Mouse (Mus musculus): ENCODE data around the gene Cntnap5a. TPM values are rescaled to one million over a fixed set of nuclear protein-coding genes. Genes with fewer than 3 reads are reported as not detected.

Cntnap5a gene
- polyA plus RNA-seq, 1 experiment from 2014 or later = 0.43 TPM

DNA sequence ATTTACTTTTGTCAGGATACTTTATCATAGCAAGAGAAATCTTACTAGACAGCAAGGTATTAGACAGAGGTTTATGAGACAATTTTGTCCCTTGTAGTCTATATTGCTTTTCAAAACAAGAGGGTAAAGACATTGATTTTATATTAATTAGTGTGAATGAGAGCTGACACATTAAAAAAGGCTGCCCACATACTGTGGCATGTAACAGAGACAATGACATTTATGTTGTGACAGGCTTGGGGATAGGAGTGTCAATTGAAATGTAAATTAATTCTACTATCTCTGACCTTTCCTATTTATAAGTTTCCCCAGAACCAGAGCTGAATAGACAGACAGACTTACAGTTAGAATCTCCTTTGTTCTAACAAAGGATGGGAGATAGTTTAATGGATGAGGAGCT, 596.6 kb downstream of the Cntnap5a start:
- H3K27me3 ChIP-seq = no peaks in the 10 kb centered on the region
- no peak for ATAC-seq (ENCODE audit: low FRiP score, low read depth)
- no peak overlapping the region for H3K9ac ChIP-seq (replicated peaks)
- no peaks in the 10 kb centered on the region for H3K36me3 ChIP-seq
- no peak overlapping the region for H3K4me2 ChIP-seq (replicated peaks)
- 0 out of 2 replicates have a peak, but pooled peaks cover 3% of the 10 kb centered on the region for H3K9me3 ChIP-seq
- no peak overlapping the region for H3K27ac ChIP-seq (replicated peaks)
- no peak overlapping the region for H3K4me3 ChIP-seq
- H3K4me1 ChIP-seq = no peaks in the 10 kb centered on the region

DNA sequence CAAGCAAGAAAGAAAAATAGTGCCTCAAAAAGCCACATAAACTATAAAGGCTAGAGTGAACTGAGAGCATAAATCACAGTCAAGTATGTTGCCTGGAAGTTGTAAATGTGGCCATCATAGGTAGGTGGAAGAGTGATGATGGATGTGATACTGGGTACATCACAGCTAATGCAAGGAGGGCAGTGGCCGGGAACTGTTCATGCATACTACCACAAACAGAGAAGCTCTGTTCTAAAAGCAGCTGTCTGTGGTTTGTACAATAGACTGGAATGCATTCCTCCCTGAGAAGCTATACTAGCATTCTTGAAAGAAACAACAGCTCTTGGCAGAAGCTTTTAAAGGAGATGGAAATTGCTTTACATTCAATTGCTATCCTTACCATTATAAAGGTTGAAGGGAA, 599.4 kb downstream of the Cntnap5a start:
- no peak for ATAC-seq (ENCODE audit: low FRiP score, low read depth)

DNA sequence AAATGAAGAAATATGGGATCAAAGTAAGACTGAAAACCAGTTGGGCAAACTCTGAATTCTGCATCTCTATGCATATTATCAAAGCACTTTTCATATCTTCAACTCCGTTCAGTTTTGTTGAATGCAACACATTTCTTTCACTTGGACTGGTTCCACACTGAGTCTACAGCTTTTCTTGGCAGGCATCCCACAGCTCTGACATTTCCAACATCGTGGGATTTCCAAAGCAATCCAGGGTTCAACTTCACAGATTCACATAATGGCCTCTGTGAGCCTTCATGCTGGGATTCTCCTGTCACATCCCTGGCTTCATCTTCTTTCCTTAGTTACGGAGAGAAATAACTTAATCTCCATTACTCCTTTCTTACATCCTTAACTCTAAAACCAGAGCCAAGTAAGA, 622.0 kb downstream of the Cntnap5a start:
- no peak overlapping the region for H3K27ac ChIP-seq (replicated peaks)
- H3K4me3 ChIP-seq = no peak overlapping the region
- H3K4me1 ChIP-seq = no peaks in the 10 kb centered on the region
- H3K27me3 ChIP-seq = no peaks in the 10 kb centered on the region
- 74% methylated on average over 3 of the region's 3 CpGs for WGBS
- no peak overlapping the region for H3K9ac ChIP-seq (replicated peaks)
- no peaks in the 10 kb centered on the region for H3K36me3 ChIP-seq
- no peak for ATAC-seq (ENCODE audit: low FRiP score, low read depth)
- no peaks in the 10 kb centered on the region for H3K9me3 ChIP-seq
- H3K4me2 ChIP-seq (replicated peaks) = no peak overlapping the region

More for the DNA sequence above, 599.4 kb downstream of the Cntnap5a start:
- Histone ChIP-seq H3K4me2 (replicated peaks) (no peak overlapping the region), H3K4me1 (no peaks in the 10 kb centered on the region), H3K4me3 (no peak overlapping the region), H3K9me3 (no peaks in the 10 kb centered on the region), H3K27me3 (no peaks in the 10 kb centered on the region), H3K27ac (replicated peaks) (no peak overlapping the region), H3K36me3 (no peaks in the 10 kb centered on the region), H3K9ac (replicated peaks) (no peak overlapping the region)
- WGBS = 52% methylated on average over 1 of the region's 1 CpGs

DNA sequence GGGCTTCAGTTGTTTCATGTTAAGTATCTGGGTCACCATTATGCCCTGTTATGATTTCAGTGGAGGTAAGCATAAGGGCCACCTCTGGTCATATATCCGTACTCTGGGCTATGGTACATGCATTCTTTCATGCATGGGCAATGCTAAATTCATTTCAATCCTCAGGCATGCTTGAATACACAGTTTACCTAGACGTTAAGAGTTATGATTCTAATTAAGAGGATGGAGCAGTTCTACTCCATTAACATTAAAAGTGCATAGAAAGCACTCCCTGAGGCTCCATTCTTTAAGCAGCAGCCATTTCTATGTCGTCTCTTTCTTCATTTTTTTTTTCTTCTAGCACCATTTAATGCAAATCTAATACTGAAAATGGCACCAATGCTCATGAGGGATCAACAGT, 627.0 kb downstream of the Cntnap5a start:
- Histone ChIP-seq H3K9ac (replicated peaks) (no peak overlapping the region), H3K9me3 (no peaks in the 10 kb centered on the region), H3K4me2 (replicated peaks) (no peak overlapping the region), H3K4me1 (no peaks in the 10 kb centered on the region), H3K36me3 (no peaks in the 10 kb centered on the region), H3K27me3 (no peaks in the 10 kb centered on the region), H3K27ac (replicated peaks) (no peak overlapping the region), H3K4me3 (no peak overlapping the region)
- ATAC-seq (ENCODE audit: low FRiP score, low read depth) = no peak
- 72% methylated on average over 3 of the region's 3 CpGs for WGBS

DNA sequence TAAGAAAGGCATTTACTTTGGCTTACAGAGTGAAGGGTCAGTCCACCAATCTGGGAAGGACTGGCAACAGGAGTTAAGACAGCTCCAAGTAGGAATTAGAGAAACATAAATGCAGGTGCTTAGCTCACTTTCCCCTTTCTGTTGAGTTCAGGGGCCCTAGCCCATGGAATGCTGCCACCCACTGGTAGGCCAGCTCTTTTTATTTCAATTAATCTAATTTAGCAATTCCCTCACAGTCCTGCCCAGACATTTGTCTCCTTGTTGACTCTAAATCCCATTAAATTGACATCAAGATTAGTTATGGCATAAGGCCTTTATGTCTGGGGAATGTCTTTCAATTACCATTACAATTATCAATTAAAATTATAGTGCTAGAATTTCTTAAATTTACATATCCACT, 628.7 kb downstream of the Cntnap5a start:
- no peak overlapping the region for H3K4me2 ChIP-seq (replicated peaks)
- H3K27me3 ChIP-seq = no peaks in the 10 kb centered on the region
- ATAC-seq (ENCODE audit: low FRiP score, low read depth) = no peak

DNA sequence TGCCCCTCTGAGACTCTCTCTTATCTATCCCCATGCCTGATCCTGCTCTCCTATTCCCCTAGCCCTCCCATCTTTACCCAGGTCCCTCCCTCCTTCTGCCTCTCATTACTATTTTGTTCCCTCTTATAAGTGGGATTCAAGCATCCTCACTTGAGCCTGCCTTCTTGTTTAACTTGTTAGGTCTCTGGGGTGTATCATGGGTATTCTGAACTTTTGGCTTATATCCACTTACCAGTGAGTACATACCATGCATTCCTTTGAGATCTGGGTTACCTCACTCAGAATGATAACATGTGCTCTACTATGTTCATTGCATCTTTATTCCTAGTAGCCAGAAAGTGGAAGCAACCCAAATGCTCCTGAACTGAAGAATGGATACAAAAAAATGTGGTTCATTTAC, 639.9 kb downstream of the Cntnap5a start:
- Histone ChIP-seq H3K4me2 (replicated peaks) (no peak overlapping the region), H3K4me3 (no peak overlapping the region), H3K27ac (replicated peaks) (no peak overlapping the region), H3K9me3 (no peaks in the 10 kb centered on the region), H3K4me1 (no peaks in the 10 kb centered on the region), H3K36me3 (no peaks in the 10 kb centered on the region), H3K9ac (replicated peaks) (no peak overlapping the region), H3K27me3 (no peaks in the 10 kb centered on the region)
- no peak for ATAC-seq (ENCODE audit: low FRiP score, low read depth)

More for the DNA sequence above, 628.7 kb downstream of the Cntnap5a start:
- H3K27ac ChIP-seq (replicated peaks) = no peak overlapping the region
- no peaks in the 10 kb centered on the region for H3K4me1 ChIP-seq
- no peak overlapping the region for H3K4me3 ChIP-seq
- no peaks in the 10 kb centered on the region for H3K9me3 ChIP-seq
- H3K36me3 ChIP-seq = no peaks in the 10 kb centered on the region
- H3K9ac ChIP-seq (replicated peaks) = no peak overlapping the region

DNA sequence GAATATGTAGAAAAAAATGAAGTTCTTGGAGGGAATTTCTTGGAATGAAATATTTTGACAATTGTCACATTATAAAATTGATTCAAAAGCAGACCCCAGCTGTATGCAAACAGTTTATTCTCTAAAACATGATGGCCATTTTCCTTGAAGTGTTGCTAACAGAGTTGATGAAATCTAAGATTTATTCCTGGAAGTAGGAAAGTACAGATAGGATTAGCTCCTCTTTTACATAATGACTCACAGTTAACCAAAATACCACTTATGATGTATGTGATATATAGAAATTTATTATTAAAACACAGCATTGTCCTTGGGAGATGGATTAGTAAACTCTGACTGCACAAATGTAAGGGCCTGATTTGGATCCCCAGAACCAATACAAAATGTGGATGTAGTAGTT, 669.1 kb downstream of the Cntnap5a start:
- H3K4me1 ChIP-seq = no peaks in the 10 kb centered on the region
- H3K4me3 ChIP-seq = no peak overlapping the region
- H3K27me3 ChIP-seq = no peaks in the 10 kb centered on the region
- H3K36me3 ChIP-seq = no peaks in the 10 kb centered on the region
- H3K9me3 ChIP-seq = no peaks in the 10 kb centered on the region
- H3K27ac ChIP-seq (replicated peaks) = no peak overlapping the region
- H3K9ac ChIP-seq (replicated peaks) = no peak overlapping the region
- H3K4me2 ChIP-seq (replicated peaks) = no peak overlapping the region
- ATAC-seq (ENCODE audit: low FRiP score, low read depth) = no peak

DNA sequence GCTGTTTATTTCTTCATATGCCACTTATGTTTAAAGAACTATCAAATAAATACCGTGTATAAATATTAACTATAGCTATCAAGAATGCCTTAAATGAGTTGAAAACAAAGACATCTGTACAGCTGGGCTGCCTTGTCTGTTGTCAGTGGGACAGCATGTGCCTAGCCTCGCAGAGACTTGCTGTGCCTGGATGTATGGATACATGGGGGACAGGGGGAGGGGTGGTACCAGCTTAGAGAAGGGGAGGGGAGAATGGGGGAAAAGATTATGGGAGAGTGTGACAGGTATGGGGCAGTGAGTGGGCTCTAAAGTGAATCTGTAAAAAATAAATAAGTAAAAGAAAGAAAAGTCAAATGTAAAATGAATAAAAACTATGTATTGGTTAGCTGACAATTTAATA, 681.0 kb downstream of the Cntnap5a start:
- Histone ChIP-seq H3K27ac (replicated peaks) (no peak overlapping the region), H3K9ac (replicated peaks) (no peak overlapping the region), H3K4me3 (no peak overlapping the region), H3K9me3 (no peaks in the 10 kb centered on the region), H3K36me3 (no peaks in the 10 kb centered on the region), H3K4me1 (peaks cover 8% of the 10 kb centered on the region; the same call in 1 of the 2 replicates), H3K27me3 (no peaks in the 10 kb centered on the region), H3K4me2 (replicated peaks) (no peak overlapping the region)
- ATAC-seq (ENCODE audit: low FRiP score, low read depth) = peak; percentile 77
- WGBS = 39% methylated on average over 2 of the region's 2 CpGs

DNA sequence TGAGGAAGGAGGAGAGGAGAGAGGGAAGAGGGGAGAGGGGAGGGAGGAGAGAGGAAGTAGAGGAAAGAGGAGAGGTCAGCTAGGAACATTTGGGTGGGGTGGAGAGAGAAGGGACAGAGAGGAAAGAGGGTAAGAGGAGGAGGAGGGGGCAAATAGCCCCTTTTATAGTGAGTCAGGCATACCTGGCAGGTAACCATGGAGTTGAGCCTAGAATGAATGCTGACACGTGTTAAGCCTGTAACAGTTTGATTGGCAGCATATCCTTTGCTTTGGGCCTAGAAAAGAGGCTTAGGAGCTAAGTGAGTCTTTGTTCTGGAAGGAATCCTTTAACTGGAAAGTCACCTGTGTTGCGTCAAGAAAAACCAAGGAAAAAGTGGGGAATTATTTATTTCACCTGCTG, 681.6 kb downstream of the Cntnap5a start:
- H3K4me3 ChIP-seq = no peak overlapping the region
- H3K4me1 ChIP-seq = peaks cover 8% of the 10 kb centered on the region; the same call in 1 of the 2 replicates
- 5% methylated on average over 2 of the region's 2 CpGs for WGBS
- peak; percentile 32; the same call in 1 of the 2 replicates for ATAC-seq (ENCODE audit: low FRiP score, low read depth)
- H3K36me3 ChIP-seq = no peaks in the 10 kb centered on the region
- no peak overlapping the region for H3K27ac ChIP-seq (replicated peaks)
- no peaks in the 10 kb centered on the region for H3K27me3 ChIP-seq
- no peaks in the 10 kb centered on the region for H3K9me3 ChIP-seq
- H3K4me2 ChIP-seq (replicated peaks) = no peak overlapping the region
- H3K9ac ChIP-seq (replicated peaks) = no peak overlapping the region

DNA sequence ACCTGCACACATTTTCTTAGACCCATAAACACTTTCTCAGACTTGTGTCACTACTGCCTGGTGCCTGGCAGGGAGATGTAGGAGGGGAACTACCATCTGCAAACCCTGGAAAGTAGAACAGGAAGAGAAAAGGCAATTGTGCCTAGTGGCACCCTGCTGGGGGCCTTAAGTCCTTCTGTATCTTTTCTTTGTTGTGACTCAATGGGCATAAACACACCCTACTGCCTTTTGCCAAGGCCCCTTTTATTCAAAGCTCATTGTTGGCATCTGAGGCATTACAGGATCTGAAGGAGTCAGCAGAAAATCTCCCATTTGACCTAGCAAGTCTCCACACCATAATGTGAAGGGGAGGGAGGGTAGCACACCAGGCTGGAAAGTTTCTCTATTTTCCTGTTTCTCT, 682.2 kb downstream of the Cntnap5a start:
- Histone ChIP-seq H3K9ac (replicated peaks) (no peak overlapping the region), H3K27me3 (no peaks in the 10 kb centered on the region), H3K4me1 (peaks cover 8% of the 10 kb centered on the region; the same call in 1 of the 2 replicates), H3K4me3 (no peak overlapping the region), H3K27ac (replicated peaks) (no peak overlapping the region), H3K4me2 (replicated peaks) (no peak overlapping the region), H3K9me3 (no peaks in the 10 kb centered on the region), H3K36me3 (no peaks in the 10 kb centered on the region)
- peak; percentile 59 for ATAC-seq (ENCODE audit: low FRiP score, low read depth)

DNA sequence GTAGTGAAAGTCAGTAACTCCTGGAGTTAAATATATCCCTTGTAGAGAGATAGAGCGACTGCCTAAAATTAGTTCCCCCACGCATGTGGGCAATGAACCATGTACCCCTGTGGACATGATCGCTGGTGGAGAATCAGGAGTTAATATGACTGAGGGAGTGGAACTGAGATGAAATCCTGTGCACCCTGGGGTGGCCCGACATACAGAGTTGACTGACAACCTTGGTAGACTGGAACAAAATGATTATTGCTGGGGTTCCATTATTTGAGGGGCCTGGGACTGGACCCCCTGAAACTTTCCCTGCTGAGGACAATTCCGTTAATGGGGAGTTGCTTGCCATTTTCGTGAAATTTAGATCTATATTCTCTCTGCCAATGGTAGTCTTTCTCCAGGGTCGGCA, 683.0 kb downstream of the Cntnap5a start:
- WGBS = 24% methylated on average over 7 of the region's 7 CpGs
- Histone ChIP-seq H3K4me2 (replicated peaks) (no peak overlapping the region), H3K9ac (replicated peaks) (no peak overlapping the region), H3K27ac (replicated peaks) (no peak overlapping the region), H3K9me3 (no peaks in the 10 kb centered on the region), H3K4me3 (no peak overlapping the region), H3K27me3 (no peaks in the 10 kb centered on the region), H3K36me3 (no peaks in the 10 kb centered on the region), H3K4me1 (peaks cover 8% of the 10 kb centered on the region; the same call in 1 of the 2 replicates)
- ATAC-seq (ENCODE audit: low FRiP score, low read depth) = 0 out of 2 replicates have a peak, but pooled peaks have one; percentile 5

DNA sequence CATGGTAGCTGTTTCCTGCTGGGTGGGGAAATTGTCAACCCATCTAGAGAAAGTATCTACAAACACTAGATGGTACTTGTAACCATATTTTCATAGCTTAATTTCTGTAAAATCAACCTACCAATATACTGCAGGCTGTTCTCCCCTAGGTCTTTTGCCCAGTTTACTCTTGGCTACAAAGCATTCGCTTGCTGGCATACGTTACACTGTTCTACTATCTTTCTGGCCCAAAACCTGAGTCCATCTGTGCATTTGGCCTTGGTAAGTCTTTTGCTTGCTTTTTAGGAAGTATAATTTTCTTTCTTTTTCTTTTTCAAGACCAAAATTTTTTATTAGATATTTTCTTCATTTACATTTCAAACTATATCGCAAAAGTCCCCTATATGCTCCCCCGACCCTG, 686.3 kb downstream of the Cntnap5a start:
- no peaks in the 10 kb centered on the region for H3K27me3 ChIP-seq
- H3K4me2 ChIP-seq (replicated peaks) = no peak overlapping the region
- no peak overlapping the region for H3K27ac ChIP-seq (replicated peaks)
- no peaks in the 10 kb centered on the region for H3K36me3 ChIP-seq
- H3K9me3 ChIP-seq = no peaks in the 10 kb centered on the region
- no peak overlapping the region for H3K9ac ChIP-seq (replicated peaks)
- H3K4me3 ChIP-seq = no peak overlapping the region
- peaks cover 8% of the 10 kb centered on the region; the same call in 1 of the 2 replicates for H3K4me1 ChIP-seq
- WGBS = 98% methylated on average over 4 of the region's 4 CpGs
- no peak for ATAC-seq (ENCODE audit: low FRiP score, low read depth)

DNA sequence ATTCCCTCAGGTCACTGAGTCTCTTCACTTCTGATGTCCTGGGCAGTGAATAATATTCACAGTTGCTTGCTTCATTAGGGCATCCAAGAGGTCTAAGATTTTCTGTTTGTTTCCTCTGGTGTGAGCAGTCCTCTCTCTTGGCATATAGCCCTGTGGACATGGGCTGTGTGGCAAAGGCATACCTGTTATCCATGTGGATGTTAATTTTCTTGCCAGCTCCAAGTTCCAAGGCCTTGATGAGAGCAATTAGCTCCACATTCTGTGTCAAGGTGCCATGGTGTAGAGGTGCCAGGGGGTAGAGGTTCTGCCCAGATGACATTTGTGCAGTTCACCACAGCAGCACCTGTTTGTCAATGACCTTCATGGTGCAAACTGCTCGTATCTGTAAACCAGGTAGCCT, 689.0 kb downstream of the Cntnap5a start:
- no peaks in the 10 kb centered on the region for H3K36me3 ChIP-seq
- H3K4me3 ChIP-seq = no peak overlapping the region
- no peaks in the 10 kb centered on the region for H3K27me3 ChIP-seq
- H3K4me1 ChIP-seq = no peaks in the 10 kb centered on the region
- 80% methylated on average over 1 of the region's 1 CpGs for WGBS
- no peak overlapping the region for H3K4me2 ChIP-seq (replicated peaks)
- H3K27ac ChIP-seq (replicated peaks) = no peak overlapping the region
- ATAC-seq (ENCODE audit: low FRiP score, low read depth) = no peak
- H3K9me3 ChIP-seq = no peaks in the 10 kb centered on the region
- H3K9ac ChIP-seq (replicated peaks) = no peak overlapping the region
